Mouse (Mus musculus) urinary bladder, postnatal 0 days (tissue): ENCODE results near the gene Vmn2r83. TPM values are rescaled to one million over a fixed set of nuclear protein-coding genes. Genes with fewer than 3 reads are reported as not detected.

Experiments
- microRNA-seq: library from miRNA; unstranded; fragments of <30 nt; microRNA quantifications from one replicate; pipeline ENCODE4, GENCODE M21; 2016
- polyA plus RNA-seq: library from polyadenylated mRNA; unstranded; fragments of >200 nt; fragmentation: Nextera tagmentation; extraction: Ambion mirVana; gene quantifications from 2 replicates; pipeline ENCODE4 v1.2.1, GENCODE M21; 2015

The Vmn2r83 gene
- not detected in 2 replicates for polyA plus RNA-seq

DNA sequence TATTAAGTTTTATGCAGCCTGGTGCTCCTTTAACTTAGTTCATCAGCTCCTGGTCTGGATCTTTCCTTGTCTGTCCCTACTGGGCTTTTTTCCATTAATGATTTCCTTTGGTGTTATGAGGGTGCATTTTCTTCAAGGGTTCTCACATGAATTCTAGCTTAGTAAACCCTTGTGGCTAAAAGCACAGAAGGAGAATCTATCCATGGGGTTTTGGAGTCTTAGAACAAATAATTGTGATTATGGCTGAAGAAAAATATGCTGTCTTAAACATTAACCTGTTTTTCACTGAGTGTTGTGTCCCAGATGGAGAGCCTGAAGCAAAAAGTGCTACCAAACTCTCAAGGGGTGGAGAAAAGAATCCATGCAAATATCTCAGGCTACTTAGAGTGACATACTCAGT lies at the start of gene Vmn2r83:
Gene Vmn2r83 (plus strand): TSS at position 301 of the 400 bp plus-strand sequence.

DNA sequence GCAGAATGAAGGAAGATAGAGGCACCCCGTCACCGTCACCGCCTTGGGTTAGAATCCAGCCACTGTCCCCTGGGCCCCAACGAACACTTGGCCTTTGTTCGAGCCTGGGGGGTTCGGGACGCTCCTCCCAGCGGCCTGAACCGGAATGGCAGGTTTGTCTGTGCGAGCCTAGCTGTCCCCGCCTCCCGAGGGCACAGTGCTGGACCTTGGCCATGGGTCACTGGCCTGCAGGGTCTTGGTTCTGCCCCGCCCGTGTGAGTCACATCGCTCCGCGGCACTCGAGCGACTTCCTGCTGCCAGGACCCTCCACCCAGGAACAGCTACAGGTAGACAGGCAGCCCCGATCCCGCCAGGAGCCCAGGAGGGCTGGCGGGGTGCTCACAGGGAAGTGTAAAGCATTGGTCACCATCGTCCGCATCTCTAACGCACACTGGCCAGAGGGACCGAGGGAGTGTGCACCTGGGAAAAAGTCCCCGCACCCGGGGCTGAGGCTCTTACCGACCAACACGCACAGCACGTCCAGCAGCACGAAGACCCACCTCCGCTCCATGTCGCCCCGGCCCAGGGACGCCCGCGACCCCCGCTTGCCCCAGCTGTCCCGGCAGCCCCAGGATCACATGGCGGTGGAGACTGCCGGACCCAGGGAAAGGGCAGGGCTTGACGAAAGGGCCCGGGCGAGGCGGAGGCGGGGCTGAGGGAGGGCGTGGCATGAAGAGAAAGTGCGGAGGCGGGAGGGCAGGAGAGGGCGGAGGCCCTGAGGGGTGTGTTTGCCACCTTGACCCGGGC lies 64.8 kb downstream of the Vmn2r83 start, which contains the start of gene Plpp2:
Gene Plpp2 (minus strand): TSS at position 671 of the 786 bp plus-strand sequence.

Small RNA genes lying within 50 kb of the gene (microRNA-seq; reads per million reads assigned to microRNA genes)
- 0.93 reads per million for gene Mir6909

Other genes with a start within 250 kb of the Vmn2r83 start
- not detected in 2 replicates for gene Vmn2r81, start 221.0 kb upstream of the Vmn2r83 start, polyA plus RNA-seq
- not detected in 2 replicates for gene Vmn2r82, start 112.2 kb upstream of the Vmn2r83 start, polyA plus RNA-seq
- gene Plpp2, start 65.1 kb downstream of the Vmn2r83 start, polyA plus RNA-seq, result 30.4 and 31.8 TPM in 2 replicates
- gene Mier2, start 86.5 kb downstream of the Vmn2r83 start, polyA plus RNA-seq, result 24.2 and 26.1 TPM in 2 replicates
- not detected in 2 replicates for gene Theg, start 118.6 kb downstream of the Vmn2r83 start, polyA plus RNA-seq
- not detected in 2 replicates for gene C2cd4c, start 145.3 kb downstream of the Vmn2r83 start, polyA plus RNA-seq
- 2.1 and 2.5 TPM in 2 replicates for gene Shc2, start 169.2 kb downstream of the Vmn2r83 start, polyA plus RNA-seq
- gene Odf3l2, start 177.0 kb downstream of the Vmn2r83 start, polyA plus RNA-seq, result not detected in 2 replicates
- gene Madcam1, start 195.8 kb downstream of the Vmn2r83 start, polyA plus RNA-seq, result 0.35 and 0.39 TPM in 2 replicates
- 47.4 and 51.3 TPM in 2 replicates for gene Tpgs1, start 200.6 kb downstream of the Vmn2r83 start, polyA plus RNA-seq
- gene Cdc34, start 213.5 kb downstream of the Vmn2r83 start, polyA plus RNA-seq, result 63.7 and 68.6 TPM in 2 replicates
- gene Gzmm, start 220.3 kb downstream of the Vmn2r83 start, polyA plus RNA-seq, result 0.16 and 0.48 TPM in 2 replicates
- gene Bsg, start 235.8 kb downstream of the Vmn2r83 start, polyA plus RNA-seq, result 812 and 845 TPM in 2 replicates
- 0.06 and 0.08 TPM in 2 replicates for gene Hcn2, start 247.9 kb downstream of the Vmn2r83 start, polyA plus RNA-seq